Mouse (Mus musculus) embryonic facial prominence, embryonic 15.5 days (tissue): ENCODE data around the gene Omt2b. TPM values are rescaled to one million over a fixed set of nuclear protein-coding genes. Genes with fewer than 3 reads are reported as not detected.
"Not testable (repeated sequence)": the region's sequence is repeated elsewhere in the genome, so short reads cannot be mapped to it uniquely, and the experiment has no call there.

Source experiments
- ATAC-seq: fragments of 200-750 bp; cut with Nextera tagmentation; 2 replicates; pipeline ENCODE4 v1.8.0; 2017; ENCODE audit warnings: low read depth, moderate TSS enrichment; ENCODE audit not compliant: insufficient number of reproducible peaks, low FRiP score, low TSS enrichment
- H3K27ac ChIP-seq: fragments of 300-500 bp; sonication (generic); replicated peaks from 2 replicates; pipeline ENCODE4 v1.5.1; 2015; ENCODE audit warnings: mild to moderate bottlenecking, inconsistent platforms
- H3K27me3 ChIP-seq: fragments of 300-500 bp; sonication (generic); 2 replicates; pipeline ENCODE4 v1.6.1; 2015; ENCODE audit warnings: inconsistent platforms
- H3K36me3 ChIP-seq: fragments of 300-500 bp; sonication (generic); 2 replicates; pipeline ENCODE4 v1.6.1; 2015; ENCODE audit warnings: mild to moderate bottlenecking, inconsistent platforms
- H3K4me1 ChIP-seq: fragments of 300-500 bp; sonication (generic); 2 replicates; pipeline ENCODE4 v1.6.1; 2015; ENCODE audit warnings: inconsistent platforms
- H3K4me2 ChIP-seq: fragments of 300-500 bp; sonication (generic); replicated peaks from 2 replicates; pipeline ENCODE4 v1.6.1; 2015; ENCODE audit warnings: mild to moderate bottlenecking, inconsistent platforms
- H3K4me3 ChIP-seq: fragments of 300-500 bp; sonication (generic); replicated peaks from 2 replicates; pipeline ENCODE4 v1.5.1; 2015; ENCODE audit warnings: mild to moderate bottlenecking, inconsistent platforms
- H3K9ac ChIP-seq: fragments of 300-500 bp; sonication (generic); 2 replicates; pipeline ENCODE4 v1.6.1; 2015; ENCODE audit warnings: inconsistent platforms
- H3K9me3 ChIP-seq: fragments of 300-500 bp; sonication (generic); replicated peaks from 2 replicates; pipeline ENCODE4 v1.6.1; 2016; ENCODE audit warnings: inconsistent platforms
- WGBS: fragments of 180-500 bp; shearing (Covaris S2); methylation state at CpG from one replicate; pipeline ENCODE4 v1.1.7; 2015; 5-methylcytosine and 5-hydroxymethylcytosine counted together
- polyA plus RNA-seq: library from polyadenylated mRNA; unstranded; fragments of >200 nt; fragmentation: Nextera tagmentation; extraction: Ambion mirVana; gene quantifications from 2 replicates; pipeline ENCODE4 v1.2.1, GENCODE M21; 2015

The Omt2b gene
- polyA plus RNA-seq, 1 experiment from 2014 or later: not detected

- Histone ChIP-seq H3K4me3 (no peak overlapping the region), H3K27ac (no peak overlapping the region), H3K4me1 (no peaks in the 10 kb centered on the region), H3K4me2 (no peak overlapping the region), H3K36me3 (no peaks in the 10 kb centered on the region), H3K9ac (no peak overlapping the region), H3K9me3 (no peaks in the 10 kb centered on the region), H3K27me3 (no peaks in the 10 kb centered on the region)
- no peak for ATAC-seq
- WGBS: 32% methylated on average over 1 of the region's 1 CpGs
These were observed 7.9 kb upstream of the Omt2b start for GRCm38 (mm10) chr9:78319499-78319898.

GRCm38 (mm10) chr9:78337050-78337449 is 9.7 kb downstream of the Omt2b start:
- H3K4me3 ChIP-seq, ATAC-seq, H3K9me3 ChIP-seq, H3K4me2 ChIP-seq, H3K27me3 ChIP-seq, H3K36me3 ChIP-seq, H3K4me1 ChIP-seq, H3K9ac ChIP-seq, H3K27ac ChIP-seq: not testable (repeated sequence)

- not testable (repeated sequence) for H3K4me1 ChIP-seq, H3K4me2 ChIP-seq, ATAC-seq, H3K27ac ChIP-seq, H3K4me3 ChIP-seq, H3K9ac ChIP-seq, H3K27me3 ChIP-seq, H3K9me3 ChIP-seq, H3K36me3 ChIP-seq
- 21% methylated on average over 8 of the region's 8 CpGs for WGBS
These were observed 12.9 kb downstream of the Omt2b start for GRCm38 (mm10) chr9:78340324-78340723.

- not testable (repeated sequence) for H3K9ac ChIP-seq, H3K27me3 ChIP-seq, H3K4me2 ChIP-seq, H3K4me3 ChIP-seq, H3K9me3 ChIP-seq, H3K4me1 ChIP-seq, H3K27ac ChIP-seq, ATAC-seq, H3K36me3 ChIP-seq
- WGBS: 88% methylated on average over 4 of the region's 4 CpGs
These were observed 15.1 kb downstream of the Omt2b start for GRCm38 (mm10) chr9:78342494-78342893.

GRCm38 (mm10) chr9:78343055-78343454 is 15.7 kb downstream of the Omt2b start:
- not testable (repeated sequence) for H3K4me3 ChIP-seq, H3K27me3 ChIP-seq, H3K4me1 ChIP-seq, ATAC-seq, H3K4me2 ChIP-seq, H3K9me3 ChIP-seq, H3K9ac ChIP-seq, H3K36me3 ChIP-seq, H3K27ac ChIP-seq
- WGBS: 85% methylated on average over 9 of the region's 9 CpGs

GRCm38 (mm10) chr9:78345235-78345634 is 17.8 kb downstream of the Omt2b start:
- not testable (repeated sequence) for H3K4me2 ChIP-seq, H3K36me3 ChIP-seq, H3K9me3 ChIP-seq, ATAC-seq, H3K27ac ChIP-seq, H3K9ac ChIP-seq, H3K4me3 ChIP-seq, H3K27me3 ChIP-seq, H3K4me1 ChIP-seq
- WGBS: 55% methylated on average over 4 of the region's 4 CpGs

GRCm38 (mm10) chr9:78347004-78347403 is 19.6 kb downstream of the Omt2b start:
- no peak for ATAC-seq
- WGBS: 58% methylated on average over 3 of the region's 3 CpGs
- H3K27ac ChIP-seq: no peak overlapping the region
- no peaks in the 10 kb centered on the region for H3K36me3 ChIP-seq
- H3K4me3 ChIP-seq: no peak overlapping the region
- no peak overlapping the region for H3K4me2 ChIP-seq
- no peak overlapping the region for H3K9ac ChIP-seq
- no peaks in the 10 kb centered on the region for H3K4me1 ChIP-seq
- H3K27me3 ChIP-seq: no peaks in the 10 kb centered on the region
- no peaks in the 10 kb centered on the region for H3K9me3 ChIP-seq

GRCm38 (mm10) chr9:78348206-78349004 is 21.0 kb downstream of the Omt2b start:
- H3K27ac ChIP-seq, H3K36me3 ChIP-seq, H3K4me2 ChIP-seq, H3K9ac ChIP-seq, H3K4me1 ChIP-seq, H3K4me3 ChIP-seq, H3K27me3 ChIP-seq, H3K9me3 ChIP-seq, ATAC-seq: not testable (repeated sequence)
- 51% methylated on average over 6 of the region's 6 CpGs for WGBS

- not testable (repeated sequence) for H3K4me1 ChIP-seq, H3K9me3 ChIP-seq, H3K27me3 ChIP-seq, H3K9ac ChIP-seq, H3K36me3 ChIP-seq, ATAC-seq, H3K27ac ChIP-seq, H3K4me2 ChIP-seq, H3K4me3 ChIP-seq
- 88% methylated on average over 3 of the region's 3 CpGs for WGBS
These were observed 21.8 kb downstream of the Omt2b start for GRCm38 (mm10) chr9:78349141-78349540.

- H3K4me2 ChIP-seq, H3K9ac ChIP-seq, H3K36me3 ChIP-seq, H3K27me3 ChIP-seq, H3K27ac ChIP-seq, H3K9me3 ChIP-seq, ATAC-seq, H3K4me1 ChIP-seq, H3K4me3 ChIP-seq: not testable (repeated sequence)
These were observed 22.6 kb downstream of the Omt2b start for GRCm38 (mm10) chr9:78350007-78350406.

- WGBS: 75% methylated on average over 6 of the region's 6 CpGs
These were observed 24.3 kb downstream of the Omt2b start for GRCm38 (mm10) chr9:78351504-78352220.

More at GRCm38 (mm10) chr9:78351504-78352220, 24.3 kb downstream of the Omt2b start:
- H3K27ac ChIP-seq: no peak overlapping the region
- no peaks in the 10 kb centered on the region for H3K4me1 ChIP-seq
- no peaks in the 10 kb centered on the region for H3K36me3 ChIP-seq
- no peak overlapping the region for H3K9ac ChIP-seq
- no peaks in the 10 kb centered on the region for H3K9me3 ChIP-seq
- H3K27me3 ChIP-seq: no peaks in the 10 kb centered on the region
- no peak overlapping the region for H3K4me3 ChIP-seq
- no peak for ATAC-seq
- no peak overlapping the region for H3K4me2 ChIP-seq
